Mouse (Mus musculus): ENCODE data around the gene Dok3. TPM values are rescaled to one million over a fixed set of nuclear protein-coding genes. Genes with fewer than 3 reads are reported as not detected.
A peak's percentile ranks its signal among the peaks of the same experiment; 100 is the strongest.

Dok3 gene
- total and polyA plus RNA-seq, 2 experiments from 2014 or later: 0.82 to 4.8 TPM

DNA sequence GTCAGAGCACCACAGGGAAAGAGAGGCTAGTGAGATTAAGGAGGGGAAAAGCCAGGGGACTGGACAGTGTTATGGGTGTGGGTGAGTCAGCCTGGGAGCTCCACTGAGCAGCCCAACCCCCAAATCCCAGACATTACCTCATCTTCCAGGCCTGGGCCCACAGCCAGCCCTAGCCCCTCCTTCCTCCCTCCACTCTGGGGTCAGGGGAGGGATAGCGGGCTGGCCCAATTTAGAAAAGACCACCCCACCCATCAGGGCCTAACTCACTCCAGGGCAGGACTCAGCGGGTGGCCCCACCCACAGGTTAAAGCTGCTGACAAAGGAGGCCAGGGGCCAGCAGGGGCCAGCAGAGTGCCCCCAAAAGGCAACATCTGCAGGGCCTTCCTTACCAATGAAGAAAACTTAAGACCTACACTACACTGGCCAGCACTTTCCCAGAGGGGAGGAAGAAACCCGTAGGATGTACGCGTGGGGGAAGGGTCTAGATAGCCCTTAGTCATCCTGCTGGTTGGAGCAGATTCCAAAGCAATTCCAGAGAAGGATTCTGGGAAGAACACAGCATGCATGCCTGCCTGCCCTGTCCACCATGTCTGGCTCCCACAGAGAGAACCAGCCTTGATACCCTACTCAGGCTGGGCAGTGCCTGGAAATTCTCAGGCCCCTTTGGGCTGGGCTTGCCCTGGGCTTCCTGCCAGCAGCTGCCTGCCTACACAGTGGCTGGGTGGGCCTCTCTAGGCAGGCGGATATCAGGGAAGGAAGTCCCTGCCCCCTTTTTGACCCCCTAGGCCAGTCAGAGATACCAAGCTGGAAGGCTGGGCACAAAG lies 18.2 kb downstream of the Dok3 start:
- Histone ChIP-seq H3K4me2 (ENCODE audit: low read depth) (no peak overlapping the region; the same call in 1 of the 2 replicates), H3K27me3 (ENCODE audit: insufficient read depth, low read length) (no peaks in the 10 kb centered on the region), H3K4me1 (ENCODE audit: insufficient read depth) (peaks cover 20% of the 10 kb centered on the region; the same call in 1 of the 2 replicates), H3K9ac (no peak overlapping the region; the same call in 1 of the 2 replicates), H3K9me3 (ENCODE audit: low read length) (no peaks in the 10 kb centered on the region), H3K27ac (ENCODE audit: low read depth, low read length) (peak overlapping the region; percentile 50; the same call in 1 of the 2 replicates), H3K36me3 (ENCODE audit: insufficient read depth) (peaks cover 36% of the 10 kb centered on the region), H3K4me3 (ENCODE audit: low read depth, low read length) (no peak overlapping the region)
- peak; percentile 39 for DNase-seq
- peak; percentile 15 for ATAC-seq
- WGBS: 11% methylated on average over 6 of the region's 6 CpGs
- TF ChIP-seq CTCF (IDR thresholded peaks at IDR 0.05; ENCODE audit: low read depth): no peak

DNA sequence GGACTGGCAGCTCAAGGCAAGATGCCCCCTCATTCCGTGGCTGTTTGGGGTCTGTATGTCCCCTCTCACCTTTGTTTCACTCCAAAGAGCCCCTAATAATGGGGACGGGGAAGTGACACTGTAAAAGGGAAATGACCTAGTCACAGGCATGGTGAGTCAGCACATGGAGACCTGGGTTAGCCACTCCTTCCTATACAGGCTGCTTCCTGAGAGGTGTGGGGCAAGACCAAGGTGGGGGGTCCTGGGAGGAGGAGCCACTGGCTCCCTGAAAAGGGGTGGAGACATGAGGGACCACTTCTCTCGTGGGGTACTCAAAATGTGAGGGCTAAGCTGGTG lies 18.8 kb downstream of the Dok3 start:
- H3K9me3 ChIP-seq (ENCODE audit: low read length): no peaks in the 10 kb centered on the region
- ATAC-seq (no peak), DNase-seq (no peak)
- peaks cover 41% of the 10 kb centered on the region for H3K36me3 ChIP-seq (ENCODE audit: insufficient read depth)
- peaks cover 20% of the 10 kb centered on the region; the same call in 1 of the 2 replicates for H3K4me1 ChIP-seq (ENCODE audit: insufficient read depth)
- H3K4me2 ChIP-seq (ENCODE audit: low read depth): no peak overlapping the region
- WGBS: 23% methylated on average over 3 of the region's 3 CpGs
- no peak overlapping the region for H3K27ac ChIP-seq (ENCODE audit: low read depth, low read length)
- no peak overlapping the region; the same call in 1 of the 2 replicates for H3K9ac ChIP-seq
- no peak overlapping the region for H3K4me3 ChIP-seq (ENCODE audit: low read depth, low read length)
- no peaks in the 10 kb centered on the region for H3K27me3 ChIP-seq (ENCODE audit: insufficient read depth, low read length)
- no peak for TF ChIP-seq CTCF (IDR thresholded peaks at IDR 0.05; ENCODE audit: low read depth)

DNA sequence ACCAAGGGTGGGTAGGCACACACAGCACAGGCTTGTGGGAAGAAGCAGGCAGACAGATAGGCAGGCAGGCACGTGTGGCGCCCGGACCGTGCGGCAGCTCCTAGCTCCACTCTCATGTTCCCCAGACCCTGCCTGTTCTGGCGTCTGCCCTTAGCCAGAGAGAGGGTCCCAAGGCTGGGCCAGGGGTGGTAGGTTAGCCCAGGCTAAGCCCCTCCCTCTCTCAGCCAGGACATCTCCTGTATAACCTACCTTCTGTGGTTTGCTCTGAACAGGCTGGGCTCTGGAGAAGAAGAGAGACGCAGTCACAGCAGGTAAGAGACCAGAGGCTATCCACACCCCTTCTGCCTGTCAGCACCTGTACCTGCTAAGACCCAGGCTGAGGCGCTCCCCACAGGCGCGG lies 20.6 kb downstream of the Dok3 start:
- no peak overlapping the region for H3K4me3 ChIP-seq (ENCODE audit: low read depth, low read length)
- H3K9me3 ChIP-seq (ENCODE audit: low read length): no peaks in the 10 kb centered on the region
- peaks cover 50% of the 10 kb centered on the region for H3K36me3 ChIP-seq (ENCODE audit: insufficient read depth)
- ATAC-seq: no peak
- DNase-seq: no peak
- no peak overlapping the region for H3K9ac ChIP-seq
- TF ChIP-seq CTCF (IDR thresholded peaks at IDR 0.05; ENCODE audit: low read depth): no peak
- no peak overlapping the region for H3K27ac ChIP-seq (ENCODE audit: low read depth, low read length)
- 95% methylated on average over 10 of the region's 10 CpGs for WGBS
- no peaks in the 10 kb centered on the region for H3K27me3 ChIP-seq (ENCODE audit: insufficient read depth, low read length)
- no peak overlapping the region for H3K4me2 ChIP-seq (ENCODE audit: low read depth)
- peaks cover 20% of the 10 kb centered on the region; the same call in 1 of the 2 replicates for H3K4me1 ChIP-seq (ENCODE audit: insufficient read depth)

DNA sequence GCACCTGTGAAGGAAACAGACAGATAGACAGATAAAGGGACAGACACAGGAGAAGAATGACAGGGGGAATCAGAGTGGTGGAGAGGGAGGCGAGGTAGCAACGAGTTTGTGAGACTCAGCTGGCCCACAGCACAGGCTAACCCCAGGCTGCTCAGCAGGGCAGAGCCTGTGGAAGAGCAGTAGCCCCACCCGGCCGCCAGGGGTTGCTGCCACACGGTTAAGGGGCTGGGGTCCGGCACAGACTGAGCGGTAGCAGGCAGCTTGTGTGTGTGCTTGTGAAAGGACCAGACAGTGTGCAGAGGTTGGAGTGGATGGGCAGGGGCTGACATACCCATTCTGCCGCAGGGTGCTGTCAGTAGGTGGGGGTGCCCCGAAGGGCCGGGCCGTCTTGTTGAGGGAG lies 21.2 kb downstream of the Dok3 start:
- H3K27me3 ChIP-seq (ENCODE audit: insufficient read depth, low read length): no peaks in the 10 kb centered on the region
- H3K36me3 ChIP-seq (ENCODE audit: insufficient read depth): peaks cover 57% of the 10 kb centered on the region
- peak; percentile 37; the same call in 1 of the 2 replicates for TF ChIP-seq CTCF (IDR thresholded peaks at IDR 0.05; ENCODE audit: low read depth)
- no peak overlapping the region for H3K27ac ChIP-seq (ENCODE audit: low read depth, low read length)
- WGBS: 59% methylated on average over 11 of the region's 11 CpGs
- DNase-seq: no peak
- H3K4me2 ChIP-seq (ENCODE audit: low read depth): no peak overlapping the region
- H3K9ac ChIP-seq: no peak overlapping the region
- H3K4me3 ChIP-seq (ENCODE audit: low read depth, low read length): no peak overlapping the region
- no peak for ATAC-seq
- H3K9me3 ChIP-seq (ENCODE audit: low read length): no peaks in the 10 kb centered on the region
- peaks cover 20% of the 10 kb centered on the region; the same call in 1 of the 2 replicates for H3K4me1 ChIP-seq (ENCODE audit: insufficient read depth)

DNA sequence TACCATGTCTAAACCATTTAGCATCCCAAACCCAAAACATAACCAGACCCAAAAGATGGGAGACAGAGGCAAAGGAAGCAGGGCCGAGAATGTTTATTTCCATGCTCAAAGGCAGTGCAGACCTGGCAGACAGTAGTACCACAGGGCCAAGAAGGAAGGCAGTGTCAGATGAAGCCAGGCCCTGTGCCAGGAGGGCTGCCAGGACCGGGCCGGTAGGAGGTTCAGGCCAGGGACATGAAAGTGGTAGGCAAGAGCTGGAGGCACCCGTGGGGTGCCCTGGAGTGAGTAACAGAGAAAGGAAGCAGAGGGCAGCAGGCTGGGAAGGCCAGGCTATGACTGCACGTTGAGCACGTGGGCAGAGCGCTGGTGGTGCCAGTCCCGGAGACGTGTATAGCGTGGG lies 22.4 kb downstream of the Dok3 start:
- WGBS: 76% methylated on average over 10 of the region's 10 CpGs

DNA sequence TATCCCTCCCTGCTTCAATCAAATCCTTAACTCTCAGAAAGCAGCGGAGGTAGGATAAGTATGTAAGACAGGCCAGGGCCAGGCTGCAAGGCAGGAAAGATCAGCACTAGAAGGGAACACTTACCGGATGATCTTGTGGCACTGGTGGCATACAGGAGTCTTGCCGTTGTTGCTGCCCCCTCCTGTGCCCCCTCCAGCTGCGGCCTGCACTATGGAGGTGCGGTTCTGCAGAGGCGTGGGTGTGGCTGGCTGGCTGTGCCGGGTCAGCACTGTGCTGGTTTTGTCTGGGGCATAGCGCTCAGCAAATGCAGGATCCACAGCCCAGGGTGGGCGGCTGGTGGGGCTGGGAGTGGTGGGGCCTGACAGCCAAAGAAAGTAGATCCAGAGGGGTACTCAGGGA lies 23.3 kb downstream of the Dok3 start:
- peaks cover 61% of the 10 kb centered on the region for H3K36me3 ChIP-seq (ENCODE audit: insufficient read depth)
- no peak overlapping the region for H3K9ac ChIP-seq
- H3K4me1 ChIP-seq (ENCODE audit: insufficient read depth): peaks cover 2% of the 10 kb centered on the region; the same call in 1 of the 2 replicates
- no peak overlapping the region for H3K4me3 ChIP-seq (ENCODE audit: low read depth, low read length)
- WGBS: 93% methylated on average over 9 of the region's 9 CpGs
- no peak overlapping the region for H3K4me2 ChIP-seq (ENCODE audit: low read depth)
- no peaks in the 10 kb centered on the region for H3K9me3 ChIP-seq (ENCODE audit: low read length)
- no peaks in the 10 kb centered on the region for H3K27me3 ChIP-seq (ENCODE audit: insufficient read depth, low read length)
- DNase-seq: no peak
- no peak for ATAC-seq
- no peak overlapping the region for H3K27ac ChIP-seq (ENCODE audit: low read depth, low read length)
- TF ChIP-seq CTCF (IDR thresholded peaks at IDR 0.05; ENCODE audit: low read depth): no peak

More for the DNA sequence above, 22.4 kb downstream of the Dok3 start:
- Histone ChIP-seq H3K9me3 (ENCODE audit: low read length) (no peaks in the 10 kb centered on the region), H3K4me1 (ENCODE audit: insufficient read depth) (peaks cover 10% of the 10 kb centered on the region; the same call in 1 of the 2 replicates), H3K4me3 (ENCODE audit: low read depth, low read length) (no peak overlapping the region), H3K27ac (ENCODE audit: low read depth, low read length) (no peak overlapping the region), H3K36me3 (ENCODE audit: insufficient read depth) (peaks cover 61% of the 10 kb centered on the region), H3K27me3 (ENCODE audit: insufficient read depth, low read length) (no peaks in the 10 kb centered on the region), H3K9ac (no peak overlapping the region), H3K4me2 (ENCODE audit: low read depth) (no peak overlapping the region)
- DNase-seq (no peak), ATAC-seq (peak; percentile 19; the same call in 1 of the 2 replicates)
- no peak for TF ChIP-seq CTCF (IDR thresholded peaks at IDR 0.05; ENCODE audit: low read depth)

DNA sequence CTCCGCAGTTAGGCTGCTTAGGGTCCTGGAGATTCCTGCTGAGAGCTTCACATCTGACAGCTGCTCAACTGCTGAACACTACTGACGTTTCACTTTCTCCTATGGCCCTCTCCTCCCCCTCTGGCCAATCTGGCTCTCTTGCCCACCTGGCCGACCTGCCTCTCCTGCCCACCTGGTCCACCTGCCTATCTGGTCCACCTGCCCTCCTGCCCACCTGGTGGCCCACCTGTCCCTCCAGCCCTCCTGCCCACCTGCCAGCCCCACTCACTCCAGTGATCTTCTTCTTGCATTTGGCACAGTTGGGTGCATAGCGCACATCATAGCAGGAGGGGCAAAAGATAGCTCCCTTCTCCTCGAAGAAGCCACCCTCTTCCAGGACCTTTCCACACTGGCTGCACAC lies 24.7 kb downstream of the Dok3 start:
- WGBS: 83% methylated on average over 5 of the region's 5 CpGs
- no peak for TF ChIP-seq CTCF (IDR thresholded peaks at IDR 0.05; ENCODE audit: low read depth)
- no peak for DNase-seq
- Histone ChIP-seq H3K9me3 (ENCODE audit: low read length) (no peaks in the 10 kb centered on the region), H3K27me3 (ENCODE audit: insufficient read depth, low read length) (no peaks in the 10 kb centered on the region), H3K36me3 (ENCODE audit: insufficient read depth) (peaks cover 51% of the 10 kb centered on the region), H3K4me3 (ENCODE audit: low read depth, low read length) (no peak overlapping the region), H3K9ac (no peak overlapping the region), H3K4me1 (ENCODE audit: insufficient read depth) (no peaks in the 10 kb centered on the region), H3K4me2 (ENCODE audit: low read depth) (no peak overlapping the region), H3K27ac (ENCODE audit: low read depth, low read length) (no peak overlapping the region)
- no peak for ATAC-seq
